Mouse (Mus musculus): ENCODE measurements around the gene Pced1b. TPM values are rescaled to one million over a fixed set of nuclear protein-coding genes. Genes with fewer than 3 reads are reported as not detected.
A peak's percentile ranks its signal among the peaks of the same experiment; 100 is the strongest.
"Not testable (repeated sequence)": the region's sequence is repeated elsewhere in the genome, so short reads cannot be mapped to it uniquely, and the experiment has no call there.

The Pced1b gene
- polyA plus RNA-seq, 1 experiment from 2014 or later: 3.6 TPM

- no peaks in the 10 kb centered on the region for H3K9me3 ChIP-seq (ENCODE audit: control insufficient read depth, low read length)
- H3K4me2 ChIP-seq (ENCODE audit: low read depth, low read length): 0 out of 2 replicates have a peak overlapping the region, but pooled peaks have one; percentile 24
- 32% methylated on average over 19 of the region's 19 CpGs for WGBS
- peaks cover 3% of the 10 kb centered on the region; the same call in 1 of the 2 replicates for H3K27me3 ChIP-seq (replicated peaks; ENCODE audit: control insufficient read depth, insufficient read depth, low read length)
- no peak overlapping the region for H3K27ac ChIP-seq (replicated peaks; ENCODE audit: low read depth, low read length)
- no peak overlapping the region for H3K4me3 ChIP-seq (ENCODE audit: low read depth, low read length)
- ATAC-seq (ENCODE audit: low read depth) (no peak), DNase-seq (ENCODE audit: low spot score) (no peak)
- H3K4me1 ChIP-seq (ENCODE audit: control insufficient read depth, insufficient read depth, low read length): peaks cover 2% of the 10 kb centered on the region; the same call in 1 of the 2 replicates
- peak overlapping the region; percentile 19; the same call in 1 of the 2 replicates for H3K9ac ChIP-seq (ENCODE audit: low read depth, low read length)
- H3K36me3 ChIP-seq (ENCODE audit: control insufficient read depth, insufficient read depth, low read length): no peaks in the 10 kb centered on the region
These were observed 129.9 kb downstream of the Pced1b start for GRCm38 (mm10) chr15:97376792-97377222.

GRCm38 (mm10) chr15:97378061-97378460 is 131.2 kb downstream of the Pced1b start:
- H3K4me1 ChIP-seq (ENCODE audit: control insufficient read depth, insufficient read depth, low read length): peaks cover 2% of the 10 kb centered on the region; the same call in 1 of the 2 replicates
- H3K9me3 ChIP-seq (ENCODE audit: control insufficient read depth, low read length): no peaks in the 10 kb centered on the region
- peaks cover 3% of the 10 kb centered on the region; the same call in 1 of the 2 replicates for H3K27me3 ChIP-seq (replicated peaks; ENCODE audit: control insufficient read depth, insufficient read depth, low read length)
- ATAC-seq (ENCODE audit: low read depth) (no peak), DNase-seq (ENCODE audit: low spot score) (no peak)
- WGBS: 79% methylated on average over 4 of the region's 4 CpGs
- no peak overlapping the region for H3K27ac ChIP-seq (replicated peaks; ENCODE audit: low read depth, low read length)
- no peak overlapping the region for H3K4me2 ChIP-seq (ENCODE audit: low read depth, low read length)
- H3K4me3 ChIP-seq (ENCODE audit: low read depth, low read length): no peak overlapping the region
- H3K9ac ChIP-seq (ENCODE audit: low read depth, low read length): no peak overlapping the region
- no peaks in the 10 kb centered on the region for H3K36me3 ChIP-seq (ENCODE audit: control insufficient read depth, insufficient read depth, low read length)

- no peak overlapping the region for H3K27ac ChIP-seq (replicated peaks; ENCODE audit: low read depth, low read length)
- no peaks in the 10 kb centered on the region for H3K9me3 ChIP-seq (ENCODE audit: control insufficient read depth, low read length)
- DNase-seq (ENCODE audit: low spot score): no peak
- no peaks in the 10 kb centered on the region for H3K4me1 ChIP-seq (ENCODE audit: control insufficient read depth, insufficient read depth, low read length)
- no peak overlapping the region for H3K9ac ChIP-seq (ENCODE audit: low read depth, low read length)
- ATAC-seq (ENCODE audit: low read depth): no peak
- H3K27me3 ChIP-seq (replicated peaks; ENCODE audit: control insufficient read depth, insufficient read depth, low read length): peaks cover 3% of the 10 kb centered on the region; the same call in 1 of the 2 replicates
- H3K36me3 ChIP-seq (ENCODE audit: control insufficient read depth, insufficient read depth, low read length): no peaks in the 10 kb centered on the region
- H3K4me3 ChIP-seq (ENCODE audit: low read depth, low read length): no peak overlapping the region
- H3K4me2 ChIP-seq (ENCODE audit: low read depth, low read length): no peak overlapping the region
- 68% methylated on average over 11 of the region's 12 CpGs for WGBS
These were observed 132.8 kb downstream of the Pced1b start for GRCm38 (mm10) chr15:97379489-97380304.

DNA sequence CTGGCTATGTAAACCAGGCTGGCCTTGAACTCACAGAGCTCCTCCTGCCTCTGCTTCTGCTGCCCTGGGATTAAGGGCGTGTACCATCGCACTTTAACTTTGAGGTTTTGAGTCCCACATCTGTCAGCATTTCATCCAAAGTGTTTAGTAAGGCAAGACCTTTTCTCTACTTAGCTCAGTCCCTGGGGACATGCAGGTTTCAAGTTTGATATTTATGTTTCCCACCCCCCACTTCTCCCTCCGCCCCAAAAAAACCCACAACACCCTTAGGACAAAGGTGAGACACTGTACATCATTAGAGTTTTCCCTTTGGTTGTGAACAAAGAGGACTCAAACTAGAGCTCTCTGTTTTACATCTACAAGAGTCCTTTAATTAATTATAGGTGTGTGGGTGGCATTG is 135.7 kb downstream of the Pced1b start:
- Histone ChIP-seq H3K27ac (replicated peaks; ENCODE audit: low read depth, low read length) (no peak overlapping the region), H3K4me2 (ENCODE audit: low read depth, low read length) (no peak overlapping the region), H3K27me3 (replicated peaks; ENCODE audit: control insufficient read depth, insufficient read depth, low read length) (no peaks in the 10 kb centered on the region), H3K4me3 (ENCODE audit: low read depth, low read length) (no peak overlapping the region), H3K4me1 (ENCODE audit: control insufficient read depth, insufficient read depth, low read length) (no peaks in the 10 kb centered on the region), H3K9ac (ENCODE audit: low read depth, low read length) (no peak overlapping the region), H3K36me3 (ENCODE audit: control insufficient read depth, insufficient read depth, low read length) (no peaks in the 10 kb centered on the region), H3K9me3 (ENCODE audit: control insufficient read depth, low read length) (no peaks in the 10 kb centered on the region)
- 86% methylated on average over 3 of the region's 3 CpGs for WGBS
- no peak for DNase-seq (ENCODE audit: low spot score)
- no peak for ATAC-seq (ENCODE audit: low read depth)

DNA sequence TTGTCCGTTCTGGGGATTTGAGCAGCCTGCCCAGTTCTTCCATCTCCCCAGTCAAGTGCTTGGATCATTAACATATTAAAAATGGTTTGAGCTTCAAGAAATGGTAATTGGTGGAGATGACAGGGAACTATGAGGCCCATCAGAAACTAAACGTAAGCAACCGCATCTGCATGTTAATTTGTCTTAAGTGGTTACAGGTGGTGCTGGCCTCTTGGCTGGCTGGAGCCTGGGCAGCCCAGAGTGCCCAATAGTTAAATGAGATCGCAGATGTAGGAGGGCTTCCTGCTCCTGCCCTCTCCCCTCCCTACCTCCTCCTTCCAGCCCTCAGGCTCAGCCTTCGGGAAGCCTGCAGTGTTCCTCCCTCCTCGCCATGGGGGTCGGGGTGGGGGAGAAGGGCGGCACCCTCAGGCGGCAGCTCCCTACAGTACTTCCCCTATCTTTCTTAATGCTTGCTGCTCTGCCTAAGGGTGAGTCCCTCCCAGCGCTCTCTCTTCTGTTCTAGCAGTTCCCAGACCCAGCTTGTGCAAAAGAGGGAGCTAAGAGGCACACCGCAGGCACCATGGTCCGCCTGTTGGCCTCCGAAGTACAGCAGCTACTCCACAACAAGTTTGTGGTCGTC is 136.7 kb downstream of the Pced1b start:
- H3K36me3 ChIP-seq (ENCODE audit: control insufficient read depth, insufficient read depth, low read length): no peaks in the 10 kb centered on the region
- no peaks in the 10 kb centered on the region for H3K9me3 ChIP-seq (ENCODE audit: control insufficient read depth, low read length)
- H3K27ac ChIP-seq (replicated peaks; ENCODE audit: low read depth, low read length): no peak overlapping the region
- no peak overlapping the region for H3K4me2 ChIP-seq (ENCODE audit: low read depth, low read length)
- no peak overlapping the region for H3K4me3 ChIP-seq (ENCODE audit: low read depth, low read length)
- H3K9ac ChIP-seq (ENCODE audit: low read depth, low read length): no peak overlapping the region
- DNase-seq (ENCODE audit: low spot score) (no peak), ATAC-seq (ENCODE audit: low read depth) (no peak)
- no peaks in the 10 kb centered on the region for H3K27me3 ChIP-seq (replicated peaks; ENCODE audit: control insufficient read depth, insufficient read depth, low read length)
- no peaks in the 10 kb centered on the region for H3K4me1 ChIP-seq (ENCODE audit: control insufficient read depth, insufficient read depth, low read length)
- WGBS: 60% methylated on average over 11 of the region's 14 CpGs

- Histone ChIP-seq H3K9me3 (ENCODE audit: control insufficient read depth, low read length) (no peaks in the 10 kb centered on the region), H3K4me1 (ENCODE audit: control insufficient read depth, insufficient read depth, low read length) (no peaks in the 10 kb centered on the region), H3K4me2 (ENCODE audit: low read depth, low read length) (no peak overlapping the region), H3K9ac (ENCODE audit: low read depth, low read length) (no peak overlapping the region), H3K36me3 (ENCODE audit: control insufficient read depth, insufficient read depth, low read length) (no peaks in the 10 kb centered on the region), H3K27ac (replicated peaks; ENCODE audit: low read depth, low read length) (no peak overlapping the region), H3K4me3 (ENCODE audit: low read depth, low read length) (no peak overlapping the region), H3K27me3 (replicated peaks; ENCODE audit: control insufficient read depth, insufficient read depth, low read length) (no peaks in the 10 kb centered on the region)
- 86% methylated on average over 28 of the region's 28 CpGs for WGBS
- DNase-seq (ENCODE audit: low spot score) (peak; percentile 57), ATAC-seq (ENCODE audit: low read depth) (no peak)
These were observed 137.5 kb downstream of the Pced1b start for GRCm38 (mm10) chr15:97384170-97385018.

GRCm38 (mm10) chr15:97385174-97385573 is 138.3 kb downstream of the Pced1b start:
- H3K9me3 ChIP-seq (ENCODE audit: control insufficient read depth, low read length); H3K27me3 ChIP-seq (replicated peaks; ENCODE audit: control insufficient read depth, insufficient read depth, low read length); H3K4me2 ChIP-seq (ENCODE audit: low read depth, low read length); H3K4me3 ChIP-seq (ENCODE audit: low read depth, low read length); H3K36me3 ChIP-seq (ENCODE audit: control insufficient read depth, insufficient read depth, low read length); H3K27ac ChIP-seq (replicated peaks; ENCODE audit: low read depth, low read length); DNase-seq (ENCODE audit: low spot score); H3K4me1 ChIP-seq (ENCODE audit: control insufficient read depth, insufficient read depth, low read length); H3K9ac ChIP-seq (ENCODE audit: low read depth, low read length); ATAC-seq (ENCODE audit: low read depth): not testable (repeated sequence)
- 90% methylated on average over 10 of the region's 10 CpGs for WGBS

DNA sequence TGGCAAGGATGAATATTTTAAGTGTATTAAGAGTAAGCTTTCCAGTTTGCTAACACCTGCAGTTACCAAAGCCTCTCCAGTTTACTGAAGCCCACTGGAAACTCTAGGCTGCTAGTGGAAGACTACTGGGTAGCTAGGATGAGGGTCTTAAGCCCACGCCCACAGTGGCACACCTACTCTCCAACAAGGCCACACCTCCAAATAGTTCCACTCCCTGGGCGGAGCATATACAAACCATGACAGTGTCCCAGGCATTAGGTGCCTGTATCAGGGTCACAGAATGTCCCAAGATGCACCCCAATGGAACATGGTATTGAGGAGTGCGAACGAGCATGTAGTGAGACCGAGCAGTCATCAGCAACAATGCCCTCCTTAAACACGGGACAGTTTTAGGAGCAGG is 140.9 kb downstream of the Pced1b start:
- no peak overlapping the region for H3K4me2 ChIP-seq (ENCODE audit: low read depth, low read length)
- H3K9ac ChIP-seq (ENCODE audit: low read depth, low read length): no peak overlapping the region
- ATAC-seq (ENCODE audit: low read depth) (no peak), DNase-seq (ENCODE audit: low spot score) (no peak)
- no peak overlapping the region for H3K4me3 ChIP-seq (ENCODE audit: low read depth, low read length)
- H3K36me3 ChIP-seq (ENCODE audit: control insufficient read depth, insufficient read depth, low read length): no peaks in the 10 kb centered on the region
- no peaks in the 10 kb centered on the region for H3K9me3 ChIP-seq (ENCODE audit: control insufficient read depth, low read length)
- H3K4me1 ChIP-seq (ENCODE audit: control insufficient read depth, insufficient read depth, low read length): no peaks in the 10 kb centered on the region
- no peaks in the 10 kb centered on the region for H3K27me3 ChIP-seq (replicated peaks; ENCODE audit: control insufficient read depth, insufficient read depth, low read length)
- H3K27ac ChIP-seq (replicated peaks; ENCODE audit: low read depth, low read length): no peak overlapping the region
- 91% methylated on average over 6 of the region's 6 CpGs for WGBS

Data from embryonic facial prominence, embryonic 14.5 days (tissue).